Mouse (Mus musculus): ENCODE measurements around the gene Pip5kl1.
A peak's percentile ranks its signal among the peaks of the same experiment; 100 is the strongest.

Gene Pip5kl1

GRCm38 (mm10) chr2:32574497-32574896 lies at the start of gene Pip5kl1:
Gene Pip5kl1, plus strand, starts transcription at chr2:32574797.
- no peak for DNase-seq

GRCm38 (mm10) chr2:32525816-32526215 lies 48.8 kb upstream of the Pip5kl1 start:
- DNase-seq = no peak

GRCm38 (mm10) chr2:32527468-32527966 lies 47.1 kb upstream of the Pip5kl1 start:
- no peak for DNase-seq

GRCm38 (mm10) chr2:32528326-32528725 lies 46.3 kb upstream of the Pip5kl1 start:
- DNase-seq = no peak

- no peak for DNase-seq
Observed at GRCm38 (mm10) chr2:32530479-32530878, 44.1 kb upstream of the Pip5kl1 start.

- DNase-seq = no peak
Observed at GRCm38 (mm10) chr2:32533163-32533562, 41.4 kb upstream of the Pip5kl1 start.

- peak; percentile 25 for DNase-seq
Observed at GRCm38 (mm10) chr2:32534061-32534732, 40.4 kb upstream of the Pip5kl1 start.

- peak; percentile 99 for DNase-seq
Observed at GRCm38 (mm10) chr2:32534733-32535471, 39.7 kb upstream of the Pip5kl1 start, which contains the start of gene Fam102a. Gene Fam102a, plus strand, starts transcription at chr2:32535332.

- peak; percentile 58 for DNase-seq
Observed at GRCm38 (mm10) chr2:32535501-32535991, 39.1 kb upstream of the Pip5kl1 start.

GRCm38 (mm10) chr2:32536086-32536633 lies 38.4 kb upstream of the Pip5kl1 start:
- peak; percentile 46 for DNase-seq

GRCm38 (mm10) chr2:32536634-32537359 lies 37.8 kb upstream of the Pip5kl1 start:
- DNase-seq = peak; percentile 26

GRCm38 (mm10) chr2:32537360-32537905 lies 37.2 kb upstream of the Pip5kl1 start:
- no peak for DNase-seq

GRCm38 (mm10) chr2:32537941-32538340 lies 36.7 kb upstream of the Pip5kl1 start:
- DNase-seq = no peak

GRCm38 (mm10) chr2:32538461-32538860 lies 36.1 kb upstream of the Pip5kl1 start:
- no peak for DNase-seq

- DNase-seq = no peak
Observed at GRCm38 (mm10) chr2:32539452-32539981, 35.1 kb upstream of the Pip5kl1 start.

GRCm38 (mm10) chr2:32541333-32541908 lies 33.2 kb upstream of the Pip5kl1 start:
- DNase-seq = no peak

- no peak for DNase-seq
Observed at GRCm38 (mm10) chr2:32541986-32542573, 32.5 kb upstream of the Pip5kl1 start.

- no peak for DNase-seq
Observed at GRCm38 (mm10) chr2:32543031-32543449, 31.6 kb upstream of the Pip5kl1 start.

- no peak for DNase-seq
Observed at GRCm38 (mm10) chr2:32546951-32547350, 27.6 kb upstream of the Pip5kl1 start.

GRCm38 (mm10) chr2:32547380-32547779 lies 27.2 kb upstream of the Pip5kl1 start:
- DNase-seq = no peak

- DNase-seq = no peak
Observed at GRCm38 (mm10) chr2:32547964-32548739, 26.4 kb upstream of the Pip5kl1 start.
